Mouse (Mus musculus) Muller cell, postnatal 12 days (primary cell): ENCODE data around the gene Ranbp3.

Source experiments
- DNase-seq: peaks from one replicate; pipeline ENCODE4 v3.0.0-alpha.2; 2015; ENCODE audit errors: inconsistent ontology term

Ranbp3 gene

DNA sequence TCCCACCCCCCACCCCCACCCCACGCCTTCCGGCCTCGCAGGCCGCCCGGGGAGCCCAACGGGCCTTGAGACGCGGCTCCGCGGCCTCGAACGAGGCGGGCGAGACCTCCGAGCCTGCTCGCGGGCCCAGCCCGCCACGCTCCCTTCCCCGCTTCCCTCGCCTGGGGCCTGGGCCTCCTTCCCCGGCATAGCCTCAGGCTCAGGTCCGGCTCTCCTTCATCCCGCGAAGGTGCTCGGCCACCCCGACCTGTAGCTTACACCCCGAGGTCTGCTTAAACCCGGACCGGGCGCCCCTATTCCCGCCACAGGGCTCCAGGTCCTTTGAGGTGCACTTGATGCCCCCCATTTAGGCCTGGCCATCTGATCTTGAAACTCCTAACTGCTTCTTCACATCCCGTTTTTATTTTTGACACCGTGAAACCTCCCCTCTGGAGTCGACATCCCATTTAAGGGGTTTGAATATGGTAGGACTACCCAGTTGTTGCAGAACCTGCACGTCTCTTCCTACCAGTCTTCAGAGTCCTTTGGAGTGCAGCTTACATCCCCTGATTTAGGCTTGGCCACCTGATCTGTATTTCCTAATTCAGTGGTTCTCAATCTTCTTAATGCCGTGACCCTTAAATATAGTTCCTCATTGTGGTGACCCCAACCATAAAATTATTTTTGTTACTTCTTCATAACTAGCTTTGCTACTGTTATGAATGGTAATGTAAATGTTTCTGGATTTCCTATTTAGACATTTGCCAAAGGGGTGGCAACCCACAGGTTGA lies 738 bp downstream of the Ranbp3 start:
- no peak for DNase-seq

DNA sequence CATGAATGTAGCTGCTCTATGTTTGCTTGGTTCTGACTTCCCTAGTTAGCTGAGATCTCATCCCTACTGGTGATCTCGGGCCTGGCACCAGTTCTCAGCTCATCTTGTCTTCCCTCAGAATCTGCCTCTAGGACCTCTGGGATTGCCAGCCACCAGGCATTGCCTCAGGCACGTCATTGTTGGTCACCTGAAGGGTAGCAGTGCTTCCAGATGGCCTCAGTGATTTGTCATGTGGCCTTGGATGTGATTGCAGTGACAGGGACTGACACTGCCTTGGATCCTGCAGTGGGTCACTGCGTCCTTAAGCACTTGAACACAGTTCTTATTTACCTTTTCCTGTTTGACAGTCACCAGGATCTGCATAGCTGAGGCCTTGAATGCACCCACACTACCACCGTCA lies 8.7 kb downstream of the Ranbp3 start:
- DNase-seq = no peak

DNA sequence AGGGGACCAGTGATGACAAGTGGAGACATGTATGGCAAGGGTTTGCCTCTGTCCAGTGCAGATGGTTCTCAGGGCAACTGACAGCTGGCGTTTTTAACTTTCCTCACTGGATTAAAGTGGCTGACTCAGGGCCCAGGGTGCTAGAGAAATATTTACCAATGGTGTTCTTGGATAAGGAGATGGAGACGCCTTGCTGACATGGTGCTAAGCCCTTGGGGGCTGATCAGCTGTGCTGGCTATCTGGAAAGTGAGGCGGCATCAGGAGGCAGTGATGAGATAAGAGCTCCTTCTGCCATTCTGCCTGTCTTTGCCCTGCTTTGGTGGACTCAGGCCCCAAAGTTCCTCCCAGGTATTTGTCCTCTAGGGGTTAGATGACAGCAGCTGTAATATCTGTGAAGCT lies 9.8 kb downstream of the Ranbp3 start:
- DNase-seq = no peak

DNA sequence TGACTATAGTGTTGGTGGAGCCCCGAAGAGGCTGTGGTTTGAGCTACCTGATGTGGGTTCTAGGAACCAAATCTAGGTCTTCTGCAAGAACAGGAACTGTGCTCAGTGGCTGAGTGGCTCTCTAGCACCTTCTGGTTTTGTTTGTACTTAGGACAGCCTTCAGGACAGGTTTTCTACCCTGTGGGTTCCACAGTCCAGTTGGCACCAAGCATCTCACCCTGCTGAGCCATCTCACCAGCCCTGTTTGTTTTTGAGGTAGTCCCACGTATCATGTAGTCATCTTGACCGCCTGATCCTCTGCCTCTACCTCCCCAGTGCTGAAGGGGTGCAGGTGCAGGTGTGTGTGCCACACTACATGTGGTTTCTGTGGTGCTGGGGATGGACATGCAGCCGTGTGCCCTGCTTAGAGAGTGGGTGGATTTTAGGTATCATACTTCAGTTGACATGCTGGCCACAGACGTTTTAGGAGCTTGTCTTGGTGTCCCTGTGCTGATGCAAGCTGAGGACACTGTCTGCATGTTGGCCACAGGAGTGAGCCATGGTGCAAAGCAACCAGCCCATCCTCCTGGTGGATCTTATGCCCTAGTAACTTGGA lies 10.5 kb downstream of the Ranbp3 start:
- no peak for DNase-seq

DNA sequence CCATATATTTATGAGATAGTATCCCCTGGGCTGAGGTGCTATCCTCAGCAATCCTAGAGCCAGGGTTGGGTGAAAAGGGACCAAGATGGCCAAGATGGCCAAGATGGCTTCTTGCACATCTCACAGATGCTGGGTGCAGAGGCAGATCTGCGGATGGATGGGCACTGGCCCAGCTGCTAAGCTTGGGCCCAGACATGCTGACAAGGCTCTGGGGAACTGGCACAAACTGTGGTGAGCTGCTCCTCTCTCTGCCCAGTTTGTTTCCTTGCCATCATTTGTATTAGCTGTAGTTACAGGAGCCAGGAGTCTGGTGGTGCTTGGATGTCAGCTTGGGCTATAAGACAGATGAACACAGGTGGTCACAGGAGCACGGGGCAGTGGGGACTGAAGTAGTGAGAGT lies 11.6 kb downstream of the Ranbp3 start:
- no peak for DNase-seq

DNA sequence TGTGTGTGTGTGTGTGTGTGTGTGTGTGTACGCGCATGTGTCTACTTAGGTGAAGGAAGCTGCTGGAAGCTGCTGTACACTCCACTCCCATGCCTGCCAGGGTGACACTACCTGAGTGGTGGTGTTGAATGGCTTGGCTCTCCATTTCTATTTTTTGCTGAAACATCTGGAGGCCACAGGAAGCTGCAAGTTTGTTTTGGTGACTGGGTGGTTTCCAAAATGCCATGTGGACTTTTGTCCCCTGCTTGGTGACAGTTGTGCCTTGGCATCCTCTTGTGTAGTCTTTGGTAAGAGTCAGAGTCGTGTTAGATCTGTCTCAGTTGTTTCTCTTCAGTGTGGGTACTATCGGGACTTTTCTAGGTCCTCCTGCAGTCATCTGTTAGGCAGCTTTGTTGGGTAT lies 13.7 kb downstream of the Ranbp3 start:
- no peak for DNase-seq

DNA sequence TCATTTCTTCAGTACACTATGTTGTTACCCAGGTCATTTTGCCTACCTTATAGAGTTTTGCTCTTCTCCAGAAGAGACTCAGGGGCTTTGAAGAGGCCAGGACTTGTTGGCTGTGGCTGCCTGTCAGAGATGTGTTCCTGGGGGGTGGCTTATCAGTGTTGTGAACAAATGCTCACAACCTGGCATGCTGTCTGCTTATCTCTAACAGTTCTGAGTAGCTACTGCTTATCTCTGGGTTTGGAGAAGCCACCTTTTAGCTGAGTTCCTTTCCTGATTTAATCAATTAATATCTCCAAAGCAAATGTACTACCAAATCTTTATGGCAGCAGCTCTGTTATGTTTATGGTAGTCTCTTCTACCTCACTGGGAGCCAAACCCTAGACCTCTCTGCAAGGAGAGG lies 15.0 kb downstream of the Ranbp3 start:
- DNase-seq = no peak

DNA sequence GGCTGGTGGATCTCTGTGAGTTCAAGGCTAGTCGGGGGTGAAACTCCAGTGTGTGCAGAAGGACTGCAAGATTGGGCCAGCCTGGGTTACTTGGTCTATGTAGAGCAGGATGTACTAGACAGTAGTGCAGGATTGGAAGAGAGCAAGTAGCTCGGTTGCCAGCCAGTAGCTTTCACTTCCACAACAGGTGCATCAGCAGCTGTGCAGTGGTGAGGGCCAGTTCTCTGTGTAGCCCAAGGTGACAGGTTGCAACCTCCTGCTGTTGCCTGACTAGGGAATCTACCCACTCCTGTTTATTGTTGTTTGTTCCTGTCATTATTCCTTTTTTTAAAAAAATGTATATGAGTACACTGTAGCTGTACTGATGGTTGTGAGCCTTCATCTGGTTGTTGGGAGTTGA lies 15.6 kb downstream of the Ranbp3 start:
- DNase-seq = no peak

DNA sequence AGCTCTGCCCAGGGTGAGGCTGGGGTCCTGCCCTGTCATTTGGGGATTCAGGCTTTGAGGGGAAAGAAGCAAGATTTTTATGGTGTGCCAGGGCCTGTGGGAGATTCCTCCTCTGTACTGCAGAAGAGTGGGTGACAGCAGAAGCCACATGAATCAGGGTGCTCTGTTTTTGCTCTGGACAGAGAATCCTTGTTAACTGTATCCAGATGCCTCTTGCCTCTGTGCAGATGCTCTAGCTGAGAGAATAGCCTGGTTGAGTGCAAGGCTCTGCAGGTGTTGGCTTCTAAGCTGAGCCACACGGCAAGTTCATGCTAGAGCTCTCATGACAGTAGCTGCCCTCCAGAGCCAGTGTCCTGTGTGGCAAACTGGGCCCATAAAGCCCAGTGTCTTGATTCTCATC lies 20.3 kb downstream of the Ranbp3 start:
- peak; percentile 5 for DNase-seq

DNA sequence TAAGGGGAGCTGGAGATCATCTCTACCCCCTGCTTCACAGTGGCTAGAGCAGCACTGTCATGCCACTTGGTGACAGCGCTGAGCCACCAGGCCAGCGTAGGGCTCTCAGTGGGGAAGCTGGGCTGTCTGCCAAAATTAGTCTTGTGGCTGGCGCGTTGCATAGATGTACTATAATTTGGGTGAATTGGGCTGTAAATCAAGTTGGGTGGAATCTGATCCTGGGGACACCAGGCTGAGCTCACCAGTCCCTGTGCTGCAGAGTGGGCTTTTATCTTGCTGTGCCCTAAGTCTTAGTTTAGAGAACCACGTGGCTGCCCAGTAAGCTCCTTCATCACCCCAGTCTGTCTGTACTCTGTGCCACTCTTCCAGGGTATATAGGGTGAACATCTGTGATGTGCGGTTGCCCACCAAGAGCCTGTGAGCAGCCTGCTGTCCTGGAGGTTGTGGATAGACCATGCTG lies 20.8 kb downstream of the Ranbp3 start:
- DNase-seq = peak; percentile 86

DNA sequence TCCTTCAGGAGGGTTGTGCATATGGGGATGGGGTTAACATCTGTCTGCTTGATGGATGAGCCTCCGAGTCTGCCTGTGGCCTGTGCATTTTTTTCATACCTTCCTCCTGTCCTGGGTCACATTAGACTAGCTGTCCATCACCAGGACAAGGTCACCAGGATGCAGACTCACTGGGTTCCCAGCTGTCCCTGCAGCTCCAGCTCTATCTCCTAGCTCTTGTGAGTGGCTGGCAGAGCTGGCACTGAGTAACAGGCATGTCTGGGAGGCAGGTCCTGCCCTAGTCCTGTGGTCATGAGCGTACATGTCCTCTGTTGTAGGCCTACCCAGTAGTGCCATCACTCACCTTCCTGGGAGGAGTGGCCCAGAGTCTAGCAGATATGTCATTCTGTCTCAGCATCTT lies 27.4 kb downstream of the Ranbp3 start:
- no peak for DNase-seq

DNA sequence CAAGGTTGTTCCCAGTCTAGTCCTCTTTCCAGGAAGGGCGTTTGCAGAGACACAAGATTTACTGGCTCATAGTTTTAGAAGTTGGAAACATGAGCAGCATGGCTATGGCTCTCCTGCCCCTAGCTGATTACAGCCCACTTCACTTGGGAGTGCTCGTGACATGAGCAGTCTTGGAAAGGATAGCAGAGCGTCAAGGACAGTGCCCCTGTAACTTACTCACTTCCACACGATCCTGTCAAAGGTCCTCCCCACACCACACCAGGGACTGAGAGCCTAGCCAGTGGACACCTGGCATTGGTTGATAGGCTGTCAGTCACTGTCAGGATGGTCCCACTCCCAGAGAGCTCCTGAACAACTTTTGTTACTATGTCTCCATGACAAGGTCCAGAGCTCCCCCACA lies 29.9 kb downstream of the Ranbp3 start:
- no peak for DNase-seq

DNA sequence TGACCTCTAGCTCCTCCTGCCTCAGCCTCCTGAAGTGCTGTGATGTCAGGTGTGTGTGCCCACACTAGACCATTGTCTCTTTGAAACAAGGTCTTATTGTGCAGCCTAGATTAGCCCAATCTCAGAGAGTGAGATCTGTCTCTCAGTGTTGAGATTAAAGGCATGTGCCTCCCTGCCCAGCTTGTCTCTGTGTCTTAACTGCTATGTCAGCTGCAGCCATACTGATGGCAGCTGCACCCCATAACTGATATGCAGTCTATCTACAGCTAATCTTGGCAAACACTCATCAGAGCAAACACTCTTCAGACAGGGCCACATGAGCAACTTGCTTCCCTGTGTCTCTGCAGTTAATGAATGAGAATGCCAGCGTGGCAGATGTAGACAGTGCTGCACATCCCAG lies 33.4 kb downstream of the Ranbp3 start:
- no peak for DNase-seq

DNA sequence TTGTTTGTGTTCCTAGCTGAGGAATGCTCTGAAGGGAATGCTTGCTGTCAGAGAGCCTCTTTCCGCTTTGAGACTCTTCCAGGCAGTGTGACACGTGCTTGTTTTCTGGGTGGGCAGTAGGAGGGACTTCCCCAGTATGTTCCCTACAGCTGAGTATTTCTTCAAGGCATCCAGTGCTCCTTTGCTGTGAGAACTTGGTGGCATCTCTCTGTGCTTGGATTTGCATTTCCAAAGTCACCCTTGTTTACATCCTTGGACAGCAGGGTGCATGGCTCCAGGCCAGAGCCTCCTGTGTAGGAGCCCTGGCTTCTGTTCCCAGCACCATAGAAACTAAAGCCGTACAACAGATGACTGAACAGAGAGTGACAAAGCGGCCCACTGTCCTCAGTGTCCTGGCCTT lies 35.6 kb downstream of the Ranbp3 start:
- DNase-seq = no peak

DNA sequence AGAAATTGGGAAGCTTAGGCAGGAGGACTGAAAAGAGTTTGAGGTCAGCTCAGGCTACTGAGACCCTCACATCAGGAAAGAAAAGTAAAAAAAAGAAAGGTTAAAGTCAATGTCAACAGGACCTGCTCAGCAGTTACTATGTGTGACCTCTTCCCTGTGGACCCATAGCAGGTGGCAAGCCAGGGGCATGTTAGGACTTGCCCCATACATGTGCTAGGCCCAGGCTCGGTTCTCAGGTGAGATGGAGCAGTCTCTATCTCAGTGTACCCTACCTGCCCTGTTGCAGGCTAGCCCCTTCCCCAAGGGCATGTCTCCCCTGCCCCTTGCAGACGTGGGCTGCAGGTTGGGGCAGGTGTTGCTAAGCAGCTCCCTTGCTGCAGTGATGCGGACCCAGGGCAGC lies 36.6 kb downstream of the Ranbp3 start:
- DNase-seq = no peak

DNA sequence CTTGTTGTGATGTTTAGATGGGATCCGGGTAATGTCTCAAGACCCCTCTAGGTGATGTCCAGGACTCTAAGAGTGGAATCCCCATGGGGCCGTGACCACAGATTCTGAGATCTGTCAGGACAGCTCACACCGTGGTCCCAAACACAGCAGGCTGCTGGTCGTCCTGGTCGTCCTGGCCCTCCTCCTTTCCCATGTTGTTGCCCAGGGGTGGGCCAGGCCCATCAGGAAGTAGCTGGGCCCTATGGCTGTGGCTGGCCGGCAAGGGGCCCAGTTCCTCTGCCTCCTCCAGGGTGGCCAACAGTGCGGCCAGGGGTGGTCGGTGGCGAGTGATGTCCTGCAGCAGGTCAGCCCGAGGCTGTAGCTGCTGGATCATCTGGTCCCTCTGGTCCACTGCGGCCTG lies 42.3 kb downstream of the Ranbp3 start:
- DNase-seq = no peak

DNA sequence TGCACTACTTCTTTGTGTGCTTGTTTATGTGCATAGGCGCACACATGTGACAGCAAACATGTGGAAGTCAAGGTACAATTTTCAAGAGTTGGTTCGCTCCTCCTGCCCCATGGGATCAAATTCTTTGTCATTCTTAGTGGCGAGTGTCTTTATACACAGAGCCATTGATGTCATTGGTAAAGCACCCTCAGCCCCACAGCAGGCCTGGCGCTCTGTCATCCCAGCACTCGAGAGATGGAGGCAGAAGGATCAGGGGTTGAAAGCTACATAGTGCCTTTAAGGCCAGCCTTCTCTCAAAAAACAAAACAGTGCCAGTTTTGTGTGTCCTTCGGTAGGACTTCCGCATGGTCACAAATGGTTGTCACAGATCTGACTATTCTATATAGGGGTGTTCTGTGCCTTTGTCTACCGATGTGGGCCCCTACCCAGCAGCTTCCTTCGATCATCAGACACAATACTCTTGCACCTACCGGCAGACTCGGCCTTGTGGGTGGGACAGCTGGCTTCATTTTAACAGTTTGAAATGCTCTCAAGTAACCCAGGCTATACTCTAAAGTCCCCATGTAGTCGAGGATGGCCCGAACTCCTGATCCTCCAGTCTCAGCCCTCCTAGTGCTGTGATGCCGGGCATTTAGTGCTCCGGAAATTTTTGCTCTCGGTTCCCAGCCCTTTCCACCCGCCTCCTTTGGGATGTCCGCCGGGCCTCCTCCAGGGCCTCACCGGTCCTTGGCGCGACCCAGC lies 43.0 kb downstream of the Ranbp3 start:
- no peak for DNase-seq

DNA sequence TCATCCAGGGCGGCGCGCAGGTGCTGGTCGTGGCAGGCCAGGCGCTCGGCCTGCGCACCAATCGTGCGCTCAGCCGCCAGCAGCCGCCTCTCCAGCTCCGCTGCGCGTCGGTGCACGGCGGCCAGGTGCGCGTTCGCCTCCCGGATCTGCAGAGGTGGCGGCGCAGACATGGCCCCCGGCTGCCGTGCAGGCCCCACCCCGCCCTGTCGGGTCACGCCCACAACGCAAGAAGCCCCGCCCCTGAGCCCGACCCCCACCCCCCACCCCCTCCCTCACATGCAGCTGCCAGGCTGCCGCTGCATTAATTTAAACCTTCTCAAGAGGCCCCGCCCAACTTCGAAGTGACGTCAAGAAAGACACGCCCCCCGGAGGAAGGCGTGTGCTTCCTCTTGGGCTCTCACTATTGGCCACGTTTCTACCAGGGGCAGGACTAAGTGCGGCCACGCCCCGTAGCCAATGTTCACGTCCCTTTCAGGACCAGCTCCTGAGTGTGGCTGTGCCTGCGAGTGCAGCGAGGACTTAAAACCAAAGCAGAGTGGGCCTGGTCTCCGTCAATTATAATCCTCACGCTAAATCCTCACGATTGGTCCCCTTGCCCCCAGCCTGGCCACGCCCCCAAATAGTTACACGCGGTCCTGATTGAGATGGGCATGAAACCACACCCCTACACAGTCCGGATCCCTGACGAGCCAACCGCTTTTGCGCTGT lies 43.7 kb downstream of the Ranbp3 start:
- DNase-seq = peak; percentile 99

DNA sequence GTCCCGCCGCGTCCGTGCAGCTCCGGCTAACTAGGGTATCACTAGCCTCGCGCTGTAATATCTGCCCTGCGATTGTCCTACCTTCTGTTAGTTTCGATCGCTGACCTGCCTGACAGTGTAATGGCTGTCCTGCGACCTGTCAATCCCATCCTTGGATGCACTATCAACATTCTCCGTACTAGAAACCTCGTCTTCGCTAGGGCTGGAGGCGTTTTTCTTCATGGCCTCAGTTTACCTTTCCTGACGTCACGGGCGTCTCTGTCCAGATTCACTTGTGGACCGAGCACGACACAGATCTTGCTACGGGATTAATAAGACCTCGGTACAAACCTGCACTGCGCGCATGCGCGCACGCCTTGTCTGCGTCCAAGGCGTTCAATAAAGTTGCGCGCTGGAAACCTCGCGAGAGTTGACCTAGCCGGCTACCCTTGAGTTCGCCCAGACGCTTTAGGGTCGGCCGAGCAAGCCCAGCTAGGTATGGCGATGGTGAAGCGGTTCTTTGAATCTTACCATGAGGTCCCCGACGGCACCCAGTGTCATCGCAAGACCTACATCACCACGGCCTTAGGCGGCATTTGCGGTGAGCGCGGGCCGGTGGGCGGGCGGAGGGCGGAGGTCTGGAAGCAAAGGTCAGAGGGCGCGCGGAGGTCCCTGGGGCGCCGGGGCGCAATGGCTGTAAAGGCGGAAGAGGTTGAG lies 44.4 kb downstream of the Ranbp3 start, which contains the start of the genes Ndufa11 and Vmac:
Gene Ndufa11, plus strand, starts transcription at position 405 of the 696 bp plus-strand sequence.
Gene Vmac, minus strand, starts transcription at position 660 of the 696 bp plus-strand sequence.
- peak; percentile 94 for DNase-seq

DNA sequence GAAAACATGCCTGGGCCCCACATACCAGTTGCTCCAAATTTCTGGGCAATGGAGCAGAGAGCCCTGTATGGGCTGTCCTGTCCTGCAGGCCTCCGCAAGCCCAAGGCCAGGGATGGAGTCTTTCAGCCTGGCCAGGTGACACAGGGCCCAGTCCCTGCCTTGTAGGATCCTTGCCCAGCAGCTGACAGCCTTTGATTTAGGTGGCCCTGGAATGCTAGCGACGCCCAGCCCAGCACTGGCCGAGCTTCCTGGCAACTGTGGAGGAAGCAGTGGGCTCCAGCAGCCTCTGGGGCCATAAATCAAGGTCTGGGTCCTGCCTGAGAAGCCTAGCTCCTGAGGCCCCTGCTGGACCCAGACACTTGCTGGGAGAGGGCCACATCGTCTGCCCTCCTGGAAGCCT lies 49.3 kb downstream of the Ranbp3 start:
- DNase-seq = no peak

DNA sequence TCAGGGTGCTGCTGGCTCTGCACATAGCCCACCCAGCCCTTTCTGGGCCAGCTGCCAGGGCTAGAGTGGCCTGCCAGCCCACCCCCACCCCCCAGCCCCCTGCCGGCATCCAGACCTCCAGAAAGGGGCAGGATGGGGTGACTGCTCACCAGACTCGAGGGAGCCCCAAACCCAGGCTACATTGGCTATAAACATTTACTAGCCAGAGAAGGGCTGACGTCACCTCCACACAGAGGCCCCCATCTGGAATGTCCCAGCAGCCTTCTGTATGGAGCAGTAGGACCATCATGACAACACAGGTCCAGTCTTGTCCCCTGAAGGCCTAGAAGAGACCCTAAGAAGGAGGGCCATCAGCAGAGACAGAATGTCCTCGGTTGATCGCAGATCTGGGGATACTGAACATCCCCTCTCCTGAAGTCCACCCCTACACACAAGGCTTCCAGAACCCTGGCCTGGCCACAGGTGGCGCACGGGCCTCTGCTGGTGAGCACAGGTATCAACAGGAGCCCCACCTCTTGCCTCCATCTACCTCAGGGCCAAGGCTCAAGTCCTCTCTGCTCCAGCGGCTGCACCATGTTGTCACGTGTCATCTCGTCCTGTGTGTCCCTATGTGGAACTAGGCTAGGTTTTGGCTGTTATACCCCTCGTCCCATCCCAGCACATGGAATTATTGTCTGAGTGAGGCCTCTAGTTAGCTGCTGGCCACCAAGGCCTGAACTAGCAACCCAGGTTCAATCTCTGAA lies 50.5 kb downstream of the Ranbp3 start:
- DNase-seq = no peak
